Mouse (Mus musculus): ENCODE results near the gene Gm20388. TPM values are rescaled to one million over a fixed set of nuclear protein-coding genes. Genes with fewer than 3 reads are reported as not detected.

Gm20388 gene
- total RNA-seq, 1 experiment: 27.0 TPM

DNA sequence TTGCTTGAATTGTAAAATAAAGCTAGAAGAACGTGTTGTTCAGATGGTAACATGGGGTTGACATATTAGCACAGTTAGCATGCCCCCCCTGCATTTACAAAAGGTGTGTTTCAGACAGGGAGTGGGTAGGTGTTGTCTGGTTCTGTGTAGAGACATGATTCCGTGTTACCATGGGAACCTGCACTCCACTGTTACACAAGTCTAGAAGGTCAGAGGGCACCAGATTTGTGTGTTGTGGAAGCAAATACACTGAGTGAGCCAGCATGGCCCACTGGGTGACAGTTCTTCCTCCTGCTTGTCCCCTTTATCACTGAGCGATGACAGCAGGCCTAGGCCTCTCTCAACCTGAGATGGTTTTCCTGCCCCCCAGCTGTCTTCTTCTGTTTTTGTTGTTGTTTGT is 2085.3 kb downstream of the Gm20388 start:
- no peak overlapping the region for H3K9ac ChIP-seq (ENCODE audit: insufficient read depth, low read depth, low read length, poor library complexity, severe bottlenecking)
- H3K27ac ChIP-seq (ENCODE audit: insufficient read depth, low read depth, low read length, poor library complexity, severe bottlenecking): no peak overlapping the region
- H3K9me3 ChIP-seq (ENCODE audit: control insufficient read depth, insufficient read depth, low read depth, low read length): no peaks in the 10 kb centered on the region
- DNase-seq (ENCODE audit: low read depth, low spot score): no peak
- H3K36me3 ChIP-seq (ENCODE audit: control insufficient read depth, insufficient read depth, low read length, poor library complexity, severe bottlenecking): peaks cover 64% of the 10 kb centered on the region
- H3K4me3 ChIP-seq (ENCODE audit: insufficient read depth in 1 of 2, low read depth in 1 of 2, low read length in 2 of 2, poor library complexity in 1 of 2, severe bottlenecking in 1 of 2): no peak overlapping the region
- in situ Hi-C loops (cut with MboI; ENCODE audit: low sequenced_read_pairs in 2 of 2, unreplicated experiment in 2 of 2): no loop called here
- no peak for TF ChIP-seq ZC3H11A (IDR thresholded peaks at IDR 0.05; ENCODE audit: borderline replicate concordance, low read depth, low read length)
- TF ChIP-seq ZNF384 (IDR thresholded peaks at IDR 0.05; ENCODE audit: low read depth, low read length): no peak
- no peak for TF ChIP-seq HCFC1 (IDR thresholded peaks at IDR 0.05; ENCODE audit: borderline replicate concordance, insufficient read depth, low read length)
- no peak for TF ChIP-seq MAFK (IDR thresholded peaks at IDR 0.05; ENCODE audit: insufficient read depth, low read depth, low read length)
- TF ChIP-seq CHD2 (IDR thresholded peaks at IDR 0.05; ENCODE audit: low read depth, low read length): no peak
- no peaks in the 10 kb centered on the region for H3K4me1 ChIP-seq (ENCODE audit: control insufficient read depth in 2 of 2, insufficient read depth in 2 of 2, low read length in 2 of 2, poor library complexity in 1 of 2)

DNA sequence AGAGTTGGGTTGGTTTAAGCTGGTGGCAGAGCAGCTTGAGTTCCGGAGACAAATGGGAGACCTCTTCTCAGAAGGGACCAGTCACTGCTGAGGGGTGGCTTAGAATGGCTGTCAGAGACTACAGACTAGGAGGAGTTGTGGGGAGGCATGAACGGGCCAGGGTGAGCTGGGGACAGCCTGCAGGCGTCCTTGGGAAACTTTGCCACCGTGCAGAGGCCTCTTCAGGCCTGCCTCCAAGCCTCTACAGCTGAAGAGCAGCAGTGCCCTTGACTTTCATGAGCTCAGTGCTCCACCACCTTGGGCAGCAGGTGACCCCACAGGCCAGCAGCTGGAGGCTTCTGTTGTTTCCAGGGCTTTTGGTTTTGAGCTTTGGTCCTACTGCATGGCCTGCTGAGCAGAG is 2088.0 kb downstream of the Gm20388 start:
- Histone ChIP-seq H3K36me3 (ENCODE audit: control insufficient read depth, insufficient read depth, low read length, poor library complexity, severe bottlenecking) (peaks cover 65% of the 10 kb centered on the region), H3K4me3 (ENCODE audit: insufficient read depth in 1 of 2, low read depth in 1 of 2, low read length in 2 of 2, poor library complexity in 1 of 2, severe bottlenecking in 1 of 2) (no peak overlapping the region), H3K9ac (ENCODE audit: insufficient read depth, low read depth, low read length, poor library complexity, severe bottlenecking) (no peak overlapping the region), H3K4me1 (ENCODE audit: control insufficient read depth in 2 of 2, insufficient read depth in 2 of 2, low read length in 2 of 2, poor library complexity in 1 of 2) (no peaks in the 10 kb centered on the region), H3K9me3 (ENCODE audit: control insufficient read depth, insufficient read depth, low read depth, low read length) (no peaks in the 10 kb centered on the region), H3K27ac (ENCODE audit: insufficient read depth, low read depth, low read length, poor library complexity, severe bottlenecking) (no peak overlapping the region)
- in situ Hi-C loops (cut with MboI; ENCODE audit: low sequenced_read_pairs in 2 of 2, unreplicated experiment in 2 of 2): no loop called here
- no peak for TF ChIP-seq ZNF384 (IDR thresholded peaks at IDR 0.05; ENCODE audit: low read depth, low read length)
- TF ChIP-seq MAFK (IDR thresholded peaks at IDR 0.05; ENCODE audit: insufficient read depth, low read depth, low read length): no peak
- TF ChIP-seq HCFC1 (IDR thresholded peaks at IDR 0.05; ENCODE audit: borderline replicate concordance, insufficient read depth, low read length): no peak
- no peak for TF ChIP-seq ZC3H11A (IDR thresholded peaks at IDR 0.05; ENCODE audit: borderline replicate concordance, low read depth, low read length)
- TF ChIP-seq CHD2 (IDR thresholded peaks at IDR 0.05; ENCODE audit: low read depth, low read length): no peak
- no peak for DNase-seq (ENCODE audit: low read depth, low spot score)

DNA sequence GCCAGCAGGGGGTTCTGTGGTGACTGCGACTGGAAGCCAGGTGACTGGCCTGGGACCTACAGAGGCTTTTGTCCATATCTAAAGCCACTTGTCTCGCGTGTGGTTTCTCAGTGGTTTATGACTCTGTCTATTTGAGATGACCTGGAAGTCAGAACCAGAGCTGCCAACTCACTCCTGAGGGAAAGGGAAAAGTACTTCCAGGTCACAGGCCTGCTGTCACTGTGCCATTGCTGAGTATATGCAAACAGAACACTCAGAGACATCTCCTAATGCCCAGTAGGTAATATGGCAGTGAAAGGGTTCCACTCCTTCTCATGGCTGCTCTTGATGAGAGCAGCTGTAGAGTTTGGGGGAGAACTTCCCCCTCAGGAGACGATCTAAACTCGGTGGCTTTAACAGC is 2088.6 kb downstream of the Gm20388 start:
- Histone ChIP-seq H3K4me3 (ENCODE audit: insufficient read depth in 1 of 2, low read depth in 1 of 2, low read length in 2 of 2, poor library complexity in 1 of 2, severe bottlenecking in 1 of 2) (no peak overlapping the region), H3K27ac (ENCODE audit: insufficient read depth, low read depth, low read length, poor library complexity, severe bottlenecking) (no peak overlapping the region), H3K9ac (ENCODE audit: insufficient read depth, low read depth, low read length, poor library complexity, severe bottlenecking) (no peak overlapping the region), H3K36me3 (ENCODE audit: control insufficient read depth, insufficient read depth, low read length, poor library complexity, severe bottlenecking) (peaks cover 69% of the 10 kb centered on the region), H3K9me3 (ENCODE audit: control insufficient read depth, insufficient read depth, low read depth, low read length) (no peaks in the 10 kb centered on the region), H3K4me1 (ENCODE audit: control insufficient read depth in 2 of 2, insufficient read depth in 2 of 2, low read length in 2 of 2, poor library complexity in 1 of 2) (no peaks in the 10 kb centered on the region)
- DNase-seq (ENCODE audit: low read depth, low spot score): no peak
- no peak for TF ChIP-seq MAFK (IDR thresholded peaks at IDR 0.05; ENCODE audit: insufficient read depth, low read depth, low read length)
- in situ Hi-C loops (cut with MboI; ENCODE audit: low sequenced_read_pairs in 2 of 2, unreplicated experiment in 2 of 2): no loop called here

- peaks cover 64% of the 10 kb centered on the region for H3K36me3 ChIP-seq (ENCODE audit: control insufficient read depth, insufficient read depth, low read length, poor library complexity, severe bottlenecking)
- H3K4me1 ChIP-seq (ENCODE audit: control insufficient read depth in 2 of 2, insufficient read depth in 2 of 2, low read length in 2 of 2, poor library complexity in 1 of 2): no peaks in the 10 kb centered on the region
- TF ChIP-seq CHD2 (IDR thresholded peaks at IDR 0.05; ENCODE audit: low read depth, low read length) (no peak), MAFK (IDR thresholded peaks at IDR 0.05; ENCODE audit: insufficient read depth, low read depth, low read length) (no peak), ZNF384 (IDR thresholded peaks at IDR 0.05; ENCODE audit: low read depth, low read length) (no peak), HCFC1 (IDR thresholded peaks at IDR 0.05; ENCODE audit: borderline replicate concordance, insufficient read depth, low read length) (no peak), ZC3H11A (IDR thresholded peaks at IDR 0.05; ENCODE audit: borderline replicate concordance, low read depth, low read length) (no peak)
- in situ Hi-C loops (cut with MboI; ENCODE audit: low sequenced_read_pairs in 2 of 2, unreplicated experiment in 2 of 2): no loop called here
- H3K4me3 ChIP-seq (ENCODE audit: insufficient read depth in 1 of 2, low read depth in 1 of 2, low read length in 2 of 2, poor library complexity in 1 of 2, severe bottlenecking in 1 of 2): no peak overlapping the region
- H3K9me3 ChIP-seq (ENCODE audit: control insufficient read depth, insufficient read depth, low read depth, low read length): no peaks in the 10 kb centered on the region
- no peak overlapping the region for H3K9ac ChIP-seq (ENCODE audit: insufficient read depth, low read depth, low read length, poor library complexity, severe bottlenecking)
- H3K27ac ChIP-seq (ENCODE audit: insufficient read depth, low read depth, low read length, poor library complexity, severe bottlenecking): no peak overlapping the region
- DNase-seq (ENCODE audit: low read depth, low spot score): no peak
These were observed 2090.9 kb downstream of the Gm20388 start for GRCm38 (mm10) chr8:122001339-122002115.

GRCm38 (mm10) chr8:122003646-122004045 is 2093.0 kb downstream of the Gm20388 start:
- Histone ChIP-seq H3K36me3 (ENCODE audit: control insufficient read depth, insufficient read depth, low read length, poor library complexity, severe bottlenecking) (peaks cover 59% of the 10 kb centered on the region), H3K4me3 (ENCODE audit: insufficient read depth in 1 of 2, low read depth in 1 of 2, low read length in 2 of 2, poor library complexity in 1 of 2, severe bottlenecking in 1 of 2) (no peak overlapping the region), H3K9me3 (ENCODE audit: control insufficient read depth, insufficient read depth, low read depth, low read length) (no peaks in the 10 kb centered on the region), H3K27ac (ENCODE audit: insufficient read depth, low read depth, low read length, poor library complexity, severe bottlenecking) (no peak overlapping the region), H3K9ac (ENCODE audit: insufficient read depth, low read depth, low read length, poor library complexity, severe bottlenecking) (no peak overlapping the region), H3K4me1 (ENCODE audit: control insufficient read depth in 2 of 2, insufficient read depth in 2 of 2, low read length in 2 of 2, poor library complexity in 1 of 2) (no peaks in the 10 kb centered on the region)
- DNase-seq (ENCODE audit: low read depth, low spot score): no peak
- no peak for TF ChIP-seq HCFC1 (IDR thresholded peaks at IDR 0.05; ENCODE audit: borderline replicate concordance, insufficient read depth, low read length)
- TF ChIP-seq ZC3H11A (IDR thresholded peaks at IDR 0.05; ENCODE audit: borderline replicate concordance, low read depth, low read length): no peak
- no peak for TF ChIP-seq CHD2 (IDR thresholded peaks at IDR 0.05; ENCODE audit: low read depth, low read length)
- no peak for TF ChIP-seq ZNF384 (IDR thresholded peaks at IDR 0.05; ENCODE audit: low read depth, low read length)
- no peak for TF ChIP-seq MAFK (IDR thresholded peaks at IDR 0.05; ENCODE audit: insufficient read depth, low read depth, low read length)
- in situ Hi-C loops (cut with MboI; ENCODE audit: low sequenced_read_pairs in 2 of 2, unreplicated experiment in 2 of 2): no loop called here
